Mouse (Mus musculus) retina, adult 2 months (tissue): ENCODE data around the gene Ret.

ENCODE experiments used
- DNase-seq: peaks from one replicate; pipeline ENCODE4 v3.0.0-alpha.2; 2012; ENCODE audit warnings: low read depth, low spot score

Ret gene

DNA sequence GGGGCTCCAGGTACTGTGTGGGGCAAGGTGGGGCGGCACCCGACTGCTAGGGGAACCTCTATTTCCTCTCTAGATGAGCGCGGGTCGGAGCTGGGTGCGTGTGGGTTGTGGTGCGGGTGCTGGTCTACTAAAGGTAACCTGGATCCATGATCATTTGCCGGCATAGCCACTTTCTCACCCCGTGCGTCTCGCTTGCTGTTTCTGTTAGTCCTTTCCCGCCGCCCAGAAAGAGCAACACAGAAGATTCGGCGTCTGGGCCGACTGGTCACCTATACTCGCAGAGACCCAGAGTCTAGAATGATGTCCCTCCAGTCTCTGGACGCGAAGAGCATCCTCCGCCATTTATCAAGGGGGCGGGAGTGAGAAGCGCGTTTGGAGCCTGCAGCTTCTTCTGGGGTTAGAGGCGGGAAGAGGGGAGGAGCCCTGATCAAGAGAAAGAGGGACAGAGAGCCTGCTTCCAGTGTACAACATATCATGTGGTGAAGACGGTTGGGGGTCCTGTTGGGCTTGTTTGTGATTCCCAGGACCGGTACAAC, at the start of gene Ret:
Gene Ret (minus strand): TSS at position 279 of the 536 bp plus-strand sequence.
- no peak for DNase-seq

DNA sequence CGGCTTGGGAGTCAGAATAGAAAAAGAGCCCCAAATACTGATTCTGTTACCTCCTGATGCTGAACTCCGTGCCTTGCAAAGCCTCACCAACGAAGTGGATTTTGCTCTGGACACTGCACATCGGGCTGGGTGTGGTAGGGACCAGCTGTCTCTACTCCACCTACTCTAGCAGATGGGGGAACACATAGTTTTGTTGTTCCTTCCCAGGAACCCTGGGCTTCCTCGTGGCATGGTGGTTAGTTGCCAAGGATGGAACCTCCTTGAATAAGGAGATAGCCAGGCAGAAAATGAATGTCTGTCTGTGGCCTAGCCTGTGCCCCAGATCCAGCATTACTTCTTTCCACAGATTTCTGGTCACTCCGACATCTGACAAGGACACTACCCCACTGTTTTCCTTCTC, 49.6 kb upstream of the Ret start:
- no peak for DNase-seq

DNA sequence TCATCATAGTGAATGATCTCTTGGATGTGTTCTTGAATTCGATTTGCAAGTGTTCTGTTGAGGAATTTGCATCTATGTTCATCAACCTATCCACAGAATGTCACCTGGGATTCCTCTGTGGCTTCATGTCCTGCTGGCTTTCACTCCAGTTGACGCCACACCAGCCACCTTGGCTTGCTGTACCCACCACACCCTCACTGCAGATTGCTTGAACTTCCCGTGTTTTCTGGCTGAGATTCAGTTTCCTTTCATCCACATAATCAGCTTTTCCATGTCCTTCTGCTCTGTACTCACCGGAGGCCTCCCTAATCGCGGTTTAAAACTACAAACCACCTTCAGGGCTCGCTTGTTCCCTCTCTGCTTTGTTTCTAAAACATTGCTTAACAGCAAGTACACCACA, 46.6 kb upstream of the Ret start:
- no peak for DNase-seq

DNA sequence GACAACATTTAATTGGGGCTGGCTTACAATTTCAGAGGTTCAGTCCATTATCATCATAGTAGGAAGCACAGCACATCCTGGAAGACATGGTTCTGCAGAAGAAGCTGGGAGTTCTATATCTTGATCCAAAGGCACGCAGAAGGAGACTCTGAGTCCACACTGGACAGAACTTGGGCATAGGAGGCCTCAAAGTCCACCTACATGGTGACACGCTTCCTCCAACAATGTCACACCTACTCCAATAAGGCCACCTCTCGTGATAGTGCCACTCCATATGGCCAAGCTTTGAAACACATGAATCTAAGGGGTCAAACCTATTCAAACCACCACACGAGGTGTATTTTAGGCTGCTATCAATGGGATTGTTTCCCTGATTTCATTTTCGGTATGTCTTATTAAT, 45.4 kb upstream of the Ret start:
- DNase-seq, result no peak

DNA sequence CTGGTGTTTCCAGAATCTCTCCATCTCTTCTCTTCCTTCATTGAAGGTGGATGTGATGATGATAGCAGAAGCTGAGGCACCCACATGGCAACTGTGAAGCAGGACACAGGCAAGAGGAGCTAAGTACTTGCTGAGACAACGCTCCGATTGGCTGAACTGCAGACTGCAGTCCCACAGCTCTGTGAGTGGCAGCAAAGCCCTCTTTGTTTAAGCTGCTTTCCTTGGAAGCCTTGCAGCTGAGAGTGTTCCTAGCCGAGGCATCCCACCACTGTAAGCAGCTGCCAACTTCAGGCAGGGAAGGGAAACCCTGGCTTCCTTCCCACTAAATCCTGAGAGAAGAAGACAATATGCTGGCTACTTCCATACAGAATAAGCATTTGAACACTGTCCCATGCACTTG, 28.6 kb upstream of the Ret start:
- DNase-seq, result no peak

DNA sequence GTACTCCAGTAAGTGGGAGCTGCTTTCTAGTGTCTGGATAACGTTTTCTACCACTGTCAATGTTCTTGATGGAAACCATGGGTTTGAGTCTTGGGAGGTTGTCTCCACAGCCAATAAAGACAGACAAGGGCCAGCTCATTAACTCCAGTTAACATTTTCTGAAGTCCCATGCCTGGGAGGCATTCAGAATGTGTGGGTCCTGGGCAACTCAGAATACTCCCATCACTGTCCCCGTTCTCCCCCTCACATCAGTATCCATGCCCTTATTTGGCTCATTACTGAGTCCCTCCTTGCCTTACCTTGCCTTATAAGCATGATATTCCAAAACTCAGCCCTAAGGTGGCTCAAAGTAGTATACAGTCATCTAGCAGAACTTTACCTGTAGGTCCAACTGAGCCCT, 25.0 kb upstream of the Ret start:
- DNase-seq, result no peak

DNA sequence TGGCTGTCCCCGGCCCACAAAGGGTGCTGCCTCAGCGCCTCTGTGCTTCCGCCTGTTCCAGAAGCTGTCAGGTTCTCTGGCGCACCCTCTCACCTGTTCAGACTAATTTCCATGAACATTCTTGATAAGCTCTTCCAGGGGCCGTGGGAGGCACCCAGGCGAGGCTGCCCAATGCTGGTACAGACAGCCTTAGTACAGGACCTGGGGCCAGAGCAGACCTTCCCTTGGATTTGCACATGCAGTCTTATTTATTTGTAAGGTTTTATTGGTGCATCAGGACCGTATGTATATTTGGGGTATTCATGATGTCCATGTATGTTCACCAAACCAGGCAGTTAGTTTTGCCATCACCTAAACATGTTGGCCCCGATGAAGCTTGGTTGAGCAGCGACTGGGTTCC, 18.2 kb upstream of the Ret start:
- DNase-seq, result no peak

DNA sequence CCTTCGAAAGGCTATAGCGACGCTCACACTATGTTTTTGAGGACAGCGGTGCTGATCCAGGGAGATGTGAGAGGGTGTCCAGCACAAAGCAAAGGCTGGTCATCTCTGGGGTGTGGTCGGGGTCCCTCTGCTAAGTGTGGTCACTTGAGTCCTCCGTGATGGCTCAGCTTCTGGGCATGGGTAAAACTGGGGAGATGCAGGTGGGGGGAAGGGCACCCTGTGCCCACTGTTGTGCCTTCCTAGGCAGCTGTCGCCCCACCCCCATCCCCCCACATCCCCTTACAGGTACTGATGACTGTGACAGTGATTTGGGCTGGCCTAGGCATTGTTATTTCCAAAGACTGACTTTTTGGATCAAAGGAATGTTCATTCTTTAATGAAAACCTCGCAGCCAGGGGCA, 10.8 kb upstream of the Ret start:
- DNase-seq, result no peak

DNA sequence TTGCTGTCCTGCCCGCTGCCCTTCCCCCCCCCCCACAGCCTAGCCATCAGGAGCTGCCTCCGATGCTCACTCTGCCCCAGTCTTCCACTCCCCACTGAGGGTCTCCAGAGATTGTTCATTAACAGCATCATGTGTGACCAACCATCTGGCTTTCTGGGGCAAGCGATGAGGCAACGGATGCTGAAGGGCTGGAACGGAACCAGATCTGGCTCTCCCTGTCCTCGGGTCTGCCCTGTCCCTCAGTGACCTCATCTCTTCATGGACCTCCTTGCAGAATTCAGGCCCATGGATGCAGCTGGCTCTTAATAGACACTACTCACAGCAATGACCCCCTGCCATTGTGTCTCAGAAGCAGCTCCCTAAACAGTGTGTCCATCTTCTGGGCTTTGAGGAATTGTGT, 8.9 kb upstream of the Ret start:
- DNase-seq, result no peak

DNA sequence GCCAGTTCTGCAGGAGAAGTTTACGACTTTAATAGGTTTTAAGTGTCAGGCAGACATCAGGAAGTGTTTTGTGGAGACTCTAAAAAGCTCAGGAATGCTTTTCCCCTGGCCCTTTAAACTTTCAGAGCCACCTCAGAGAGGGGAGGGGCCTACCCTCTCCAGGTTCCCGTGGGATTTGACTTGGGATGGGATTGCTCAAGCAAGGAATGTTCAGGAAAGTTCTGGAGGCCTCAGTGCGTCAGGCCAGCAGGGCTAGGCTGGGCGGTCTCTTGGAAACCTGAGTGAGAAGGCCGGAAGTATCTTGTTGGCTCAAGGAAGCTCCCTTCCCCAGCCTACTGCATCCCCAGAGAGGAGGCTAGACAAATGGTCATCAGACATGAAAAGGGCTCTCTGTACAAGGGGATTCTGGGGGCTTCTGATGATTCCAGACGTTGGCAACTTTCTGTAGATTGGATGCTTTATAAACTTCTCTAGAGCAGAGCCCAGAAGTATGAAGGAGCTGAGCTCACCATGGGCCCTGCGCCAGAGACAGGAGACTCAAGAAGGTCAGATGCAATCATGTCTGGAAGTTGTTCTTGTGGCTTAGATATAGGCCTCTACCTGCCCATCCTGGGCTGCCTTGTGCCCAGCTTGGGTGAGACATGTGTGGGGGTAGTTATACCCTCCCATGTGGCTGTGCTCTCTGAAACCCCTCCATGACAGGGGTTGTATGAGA, 7.8 kb upstream of the Ret start:
- no peak for DNase-seq

DNA sequence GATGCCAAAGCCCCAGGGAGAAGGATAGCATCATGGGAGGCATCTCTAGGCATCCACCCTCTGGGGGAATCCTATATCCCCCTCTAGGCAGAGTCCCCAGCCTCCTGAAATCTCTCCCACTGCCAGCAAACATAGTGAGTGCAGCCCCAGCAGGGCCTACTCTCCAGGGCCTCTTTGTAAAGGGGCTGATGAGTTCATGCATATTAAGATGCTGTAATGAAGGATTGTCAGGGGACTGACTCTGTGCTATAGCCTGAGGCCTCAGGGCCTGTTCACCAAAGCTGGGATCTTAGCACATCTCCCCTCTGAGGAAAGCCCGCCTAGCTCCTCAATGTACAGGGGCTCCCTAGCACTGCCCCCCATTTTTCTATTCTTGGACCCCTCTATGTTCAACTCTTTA, 6.6 kb upstream of the Ret start:
- DNase-seq, result no peak

DNA sequence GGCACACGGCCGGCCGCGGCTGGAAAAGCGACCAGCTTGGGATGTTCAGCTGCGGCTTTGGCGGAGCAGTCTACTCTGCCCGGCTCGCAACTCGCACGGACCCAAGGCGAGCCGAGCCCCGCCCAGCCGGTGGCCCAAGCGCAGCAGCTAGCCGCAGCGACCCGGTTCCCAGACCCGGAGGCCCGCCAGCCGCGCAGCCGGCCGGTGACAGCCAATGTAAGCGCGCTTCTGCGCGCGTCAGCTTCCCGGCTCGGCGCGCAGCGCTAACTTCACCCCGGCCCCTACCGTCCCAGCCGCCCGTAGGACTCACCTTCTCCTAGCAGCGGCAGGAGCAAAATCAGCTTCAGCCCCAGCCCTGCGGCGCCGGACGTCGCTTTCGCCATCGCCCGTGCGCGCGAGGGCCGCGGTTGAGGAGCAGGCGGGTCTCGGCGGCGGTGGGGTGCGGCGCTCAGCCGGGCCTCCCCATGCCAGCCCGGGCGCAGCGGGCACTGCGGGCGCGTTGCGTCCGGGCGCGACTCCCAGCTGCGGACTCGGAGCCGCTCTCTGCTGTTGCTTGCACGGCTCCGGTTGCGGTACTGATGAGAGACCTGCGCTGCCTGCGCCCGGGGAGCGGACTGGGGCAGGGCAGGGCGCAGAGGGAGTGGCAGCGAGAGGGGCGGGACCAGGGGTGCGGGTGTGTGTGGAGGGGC, 623 bp downstream of the Ret start:
- no peak for DNase-seq

DNA sequence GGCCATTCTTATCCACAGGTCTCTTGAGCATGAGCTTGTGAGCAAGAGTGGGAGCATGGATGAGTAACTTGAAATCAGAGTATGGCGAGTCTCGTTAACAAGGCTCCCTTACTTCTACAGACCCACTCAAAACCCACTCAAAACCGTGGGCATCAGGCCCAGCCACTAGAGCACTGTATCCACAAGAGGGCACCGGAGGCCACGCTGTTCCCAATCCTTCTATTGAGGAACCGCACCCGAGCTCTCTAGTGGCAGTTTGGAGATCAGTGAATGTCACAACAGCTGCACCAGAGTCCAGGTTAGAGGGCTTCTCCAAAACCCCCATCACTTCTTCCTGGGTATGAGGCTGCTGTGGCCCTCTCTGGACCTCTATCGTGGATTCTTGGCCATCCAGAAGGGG, 2.4 kb downstream of the Ret start:
- peak; percentile 37 for DNase-seq

DNA sequence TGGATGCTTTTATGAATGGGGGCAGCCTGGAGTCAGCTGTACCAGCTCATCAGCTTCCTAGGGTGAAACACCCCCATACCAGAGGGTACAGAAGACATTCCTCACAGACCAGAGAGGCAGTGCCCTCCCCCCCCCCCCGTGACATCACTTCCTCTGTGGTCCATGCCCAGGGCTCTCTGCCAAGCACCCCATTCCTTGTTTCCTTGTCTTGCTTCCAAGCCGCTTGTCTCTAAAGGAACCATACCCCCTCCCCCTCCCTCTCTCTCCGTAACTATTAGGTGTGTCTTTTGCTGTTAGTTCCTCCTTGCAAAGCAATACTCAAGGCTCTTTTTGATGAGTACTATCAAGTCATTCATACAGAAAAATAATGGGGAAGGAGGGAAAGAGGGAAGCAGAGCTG, 4.6 kb downstream of the Ret start:
- no peak for DNase-seq

DNA sequence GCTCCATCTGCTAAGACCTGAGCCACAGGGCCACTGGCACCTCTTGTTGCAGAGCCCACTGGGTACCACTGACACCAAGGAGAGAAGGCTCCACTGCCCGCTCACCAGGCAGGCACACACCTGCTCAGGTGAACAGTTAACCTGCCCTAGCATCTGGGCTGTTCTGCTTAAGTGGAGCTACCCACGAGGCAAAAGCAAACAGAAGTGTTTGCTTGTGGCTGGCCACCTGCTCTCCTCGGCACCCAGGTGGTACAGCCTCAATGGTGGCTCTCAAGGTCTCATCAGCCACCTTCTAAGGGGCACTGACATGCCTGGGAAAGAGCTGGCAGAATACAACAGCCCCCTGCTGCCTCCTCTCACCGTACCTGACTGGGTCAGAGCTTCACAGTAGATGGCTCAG, 5.3 kb downstream of the Ret start:
- no peak for DNase-seq

DNA sequence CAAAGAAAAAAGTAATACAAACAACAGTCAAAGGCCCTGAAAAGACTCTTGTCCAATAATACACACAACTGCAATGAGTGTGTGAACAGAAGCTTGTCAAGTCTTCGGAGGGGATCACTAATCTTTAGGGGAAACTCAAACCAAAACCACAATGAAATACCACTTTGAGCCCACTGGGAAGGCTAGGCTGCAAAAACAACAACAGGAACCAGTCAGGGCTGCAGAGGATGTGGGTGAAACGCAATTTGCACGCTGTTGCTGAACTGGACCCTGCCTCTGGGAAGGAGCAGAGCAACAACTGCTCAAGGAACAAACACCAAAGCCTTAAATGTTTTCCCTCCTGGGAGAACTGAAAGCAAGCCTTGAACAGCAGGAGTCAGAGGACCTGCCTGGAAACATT, 7.8 kb downstream of the Ret start:
- DNase-seq, result no peak

DNA sequence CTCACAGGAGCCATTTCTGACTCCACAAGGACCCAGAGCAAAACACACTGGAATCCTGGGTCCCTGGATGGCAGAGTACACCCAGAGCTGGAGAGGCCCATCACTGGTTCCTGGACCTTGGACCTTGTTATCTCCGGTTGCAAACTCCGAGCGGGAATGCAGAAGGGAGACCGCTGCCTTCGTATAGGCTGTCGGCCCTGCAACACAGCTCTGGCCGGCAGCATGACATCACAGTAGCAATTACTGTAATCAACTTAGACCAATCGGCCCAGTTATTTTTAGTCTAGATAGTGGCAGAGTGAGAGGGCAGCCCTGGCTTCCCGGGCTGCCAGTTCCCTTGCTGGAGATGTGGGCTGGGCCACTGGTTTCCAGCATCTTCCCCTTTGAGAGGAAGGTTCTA, 8.9 kb downstream of the Ret start:
- no peak for DNase-seq

DNA sequence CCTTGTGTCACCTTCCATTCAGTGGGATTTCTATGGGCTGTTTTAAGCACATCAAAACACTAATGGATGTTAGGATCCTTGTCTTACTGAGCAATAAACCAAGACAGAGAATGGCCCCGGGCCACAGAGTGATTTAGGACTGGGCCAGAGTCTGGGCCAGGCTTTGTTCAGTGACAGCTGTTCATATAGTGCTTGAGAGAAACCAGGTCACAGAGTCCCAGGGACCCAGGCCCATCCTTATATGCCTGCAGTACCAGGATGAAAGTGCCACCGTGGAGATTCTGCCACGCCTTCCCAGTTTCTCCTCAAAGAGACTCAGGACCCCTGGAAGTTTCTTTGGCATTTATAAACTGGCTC, 10.3 kb downstream of the Ret start:
- no peak for DNase-seq

DNA sequence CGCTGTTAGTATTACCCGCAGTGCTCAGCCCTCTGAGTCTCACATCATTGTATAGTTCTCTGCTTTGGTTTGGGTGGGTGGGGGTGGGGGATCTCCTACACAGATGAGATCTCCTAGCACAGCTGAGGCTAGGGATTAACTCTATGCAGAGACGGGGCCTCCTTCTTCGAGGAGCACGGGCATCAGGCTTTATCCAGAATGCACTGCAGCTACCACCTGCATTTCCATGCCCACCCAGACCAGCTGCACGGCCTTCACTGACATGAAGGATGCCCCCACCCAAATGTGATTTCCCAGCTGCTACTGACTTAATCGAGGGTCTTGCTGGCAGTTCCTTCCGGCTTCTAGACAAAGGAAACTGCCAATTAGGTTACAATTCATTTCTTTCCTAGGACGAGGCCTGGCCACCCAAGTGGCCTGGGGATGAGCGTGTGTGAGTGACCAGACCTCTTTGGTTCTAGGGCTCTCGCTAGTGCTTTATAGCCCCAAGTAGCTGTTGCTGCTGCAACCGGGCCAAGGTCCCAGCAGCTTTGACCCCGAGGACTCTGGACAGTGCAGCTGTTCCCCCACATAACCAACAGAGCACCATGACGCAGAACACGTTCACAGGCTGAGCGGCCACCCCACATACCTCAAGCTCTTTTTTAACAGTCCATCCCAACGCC, 10.8 kb downstream of the Ret start:
- no peak for DNase-seq

DNA sequence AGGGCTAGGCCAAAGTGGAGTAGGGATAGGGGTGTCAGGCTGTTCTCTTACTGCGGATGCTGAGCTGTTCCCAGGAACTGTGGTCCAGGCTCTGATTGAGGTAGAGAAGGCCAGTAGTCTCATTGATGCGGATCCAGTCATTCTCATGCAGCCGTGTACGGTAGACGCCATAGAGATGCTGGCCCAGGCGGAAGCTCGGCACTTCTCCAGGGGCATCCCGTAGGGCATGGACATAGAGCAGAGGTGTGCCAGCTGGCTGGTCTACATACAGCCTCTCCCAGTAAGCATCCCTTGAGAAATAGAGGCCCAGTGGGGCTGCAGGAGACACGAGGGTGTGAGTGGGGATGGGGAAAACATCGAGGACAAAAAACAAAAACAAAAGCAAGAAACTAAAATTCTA, 13.4 kb downstream of the Ret start:
- no peak for DNase-seq

DNA sequence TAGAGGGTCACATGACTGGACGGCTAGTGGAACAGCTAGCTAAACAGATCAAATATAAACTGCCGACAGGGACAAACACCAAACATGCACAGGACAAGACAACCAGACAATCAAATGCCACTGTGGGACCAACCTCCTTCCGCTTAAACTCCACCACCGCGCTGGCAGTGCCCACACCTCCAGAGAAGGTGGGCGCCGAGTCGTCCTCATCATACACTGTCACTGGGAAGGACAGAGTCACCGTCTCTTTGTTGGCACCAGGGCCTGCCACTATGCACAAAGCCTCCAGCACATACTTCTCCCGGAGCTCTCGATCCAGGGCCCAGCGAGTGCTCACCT, 17.5 kb downstream of the Ret start:
- no peak for DNase-seq

DNA sequence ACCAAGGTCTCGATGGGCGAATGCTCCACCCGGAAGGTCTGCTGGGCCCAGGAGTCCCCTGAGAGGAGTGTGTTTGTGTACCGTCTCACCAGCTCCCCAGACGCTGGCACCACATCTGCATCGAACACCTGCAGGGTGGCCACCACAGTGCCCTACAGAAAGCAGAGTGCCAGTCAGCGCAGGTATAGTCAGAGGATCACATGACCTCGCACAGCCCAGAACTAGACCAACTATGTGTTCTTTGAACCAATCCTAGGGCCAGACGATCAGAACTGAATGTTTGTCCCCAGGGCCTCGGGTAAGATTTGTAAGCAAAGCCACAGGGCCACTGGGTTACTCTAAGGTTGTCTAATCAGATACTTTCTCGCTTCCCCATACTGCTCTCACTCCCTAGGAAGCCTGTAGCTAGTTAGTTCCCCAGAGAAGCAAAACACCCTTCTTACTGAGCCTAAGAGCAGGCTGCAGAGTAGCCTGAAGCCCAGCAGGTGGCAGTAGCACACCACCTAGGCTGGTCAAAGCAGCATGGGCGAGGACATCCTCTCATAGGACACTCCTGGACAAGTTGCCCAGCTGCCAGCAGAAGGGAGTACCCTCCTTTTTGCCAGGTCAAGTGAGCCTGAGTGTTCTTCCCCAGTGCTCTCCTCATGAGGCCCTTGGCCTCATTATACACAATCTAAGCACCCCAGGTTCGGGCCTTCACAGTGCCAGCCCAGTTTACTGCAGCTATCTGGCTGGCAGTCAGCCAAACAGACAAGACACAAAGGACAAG, 18.0 kb downstream of the Ret start:
- peak; percentile 69 for DNase-seq
